Mouse (Mus musculus) midbrain, postnatal 0 days (tissue): ENCODE measurements around the gene Bola3. TPM values are rescaled to one million over a fixed set of nuclear protein-coding genes. Genes with fewer than 3 reads are reported as not detected.

Experiments
- ATAC-seq: fragments of 200-750 bp; cut with Nextera tagmentation; 2 replicates; pipeline ENCODE4 v1.8.0; 2017; ENCODE audit warnings: moderate number of reproducible peaks, mild to moderate bottlenecking, moderate TSS enrichment, moderate library complexity; ENCODE audit not compliant: low FRiP score
- DNase-seq: peaks from one replicate; pipeline ENCODE4 v3.0.0-alpha.2; 2015; ENCODE audit warnings: low spot score
- H3K27ac ChIP-seq: fragments of 300-500 bp; sonication (generic); 2 replicates; pipeline ENCODE4 v1.5.1; 2014; ENCODE audit warnings: low read depth, mild to moderate bottlenecking, low read length, mixed read lengths
- H3K27me3 ChIP-seq: fragments of 300-500 bp; sonication (generic); 2 replicates; pipeline ENCODE4 v1.6.1; 2014; ENCODE audit warnings: low read length, control low read depth, mixed read lengths; ENCODE audit not compliant: insufficient read depth
- H3K36me3 ChIP-seq: fragments of 300-500 bp; sonication (generic); 2 replicates; pipeline ENCODE4 v1.6.1; 2014; ENCODE audit warnings: low read length, control low read depth, mixed read lengths; ENCODE audit not compliant: insufficient read depth
- H3K4me1 ChIP-seq: fragments of 300-500 bp; sonication (generic); 2 replicates; pipeline ENCODE4 v1.6.1; 2014; ENCODE audit warnings: mild to moderate bottlenecking, control low read depth, antibody characterized with exemption, low read length, mixed read lengths; ENCODE audit not compliant: insufficient read depth
- H3K4me2 ChIP-seq: fragments of 300-500 bp; sonication (generic); 2 replicates; pipeline ENCODE4 v1.6.1; 2014; ENCODE audit warnings: low read depth, mild to moderate bottlenecking, low read length, mixed read lengths; ENCODE audit not compliant: poor library complexity, severe bottlenecking
- H3K4me3 ChIP-seq: fragments of 300-500 bp; sonication (generic); 2 replicates; pipeline ENCODE4 v1.5.1; 2014; ENCODE audit warnings: low read depth, mild to moderate bottlenecking, low read length, moderate library complexity
- H3K9ac ChIP-seq: fragments of 300-500 bp; sonication (generic); replicated peaks from 2 replicates; pipeline ENCODE4 v1.6.1; 2014; ENCODE audit warnings: mild to moderate bottlenecking, low read length, moderate library complexity, mixed read lengths; ENCODE audit not compliant: poor library complexity, severe bottlenecking
- H3K9me3 ChIP-seq: fragments of 300-500 bp; sonication (generic); 2 replicates; pipeline ENCODE4 v1.6.1; 2016; ENCODE audit warnings: low read length, control low read depth
- CTCF ChIP-seq: IDR thresholded peaks from 2 replicates; pipeline ENCODE4 v1.5.1; 2016; ENCODE audit warnings: antibody characterized with exemption, mild to moderate bottlenecking
- WGBS: fragments of 180-500 bp; shearing (Covaris S2); extraction: QIAGEN DNeasy Blood & Tissue Kit; methylation state at CpG from one replicate; pipeline ENCODE4 v1.1.7; 2014; 5-methylcytosine and 5-hydroxymethylcytosine counted together
- polyA plus RNA-seq: library from polyadenylated mRNA; unstranded; fragments of >200 nt; fragmentation: Nextera tagmentation; extraction: Ambion mirVana; gene quantifications from 2 replicates; pipeline ENCODE4 v1.2.1, GENCODE M21; 2015
- total RNA-seq: library from RNA; depleted of rRNA; stranded (reverse); fragments of >200 nt; gene quantifications from 2 replicates; pipeline ENCODE4 v1.2.3, GENCODE M21; 2014

The Bola3 gene
- total and polyA plus RNA-seq, 2 experiments from 2014 or later: 9.6 to 46.2 TPM

DNA sequence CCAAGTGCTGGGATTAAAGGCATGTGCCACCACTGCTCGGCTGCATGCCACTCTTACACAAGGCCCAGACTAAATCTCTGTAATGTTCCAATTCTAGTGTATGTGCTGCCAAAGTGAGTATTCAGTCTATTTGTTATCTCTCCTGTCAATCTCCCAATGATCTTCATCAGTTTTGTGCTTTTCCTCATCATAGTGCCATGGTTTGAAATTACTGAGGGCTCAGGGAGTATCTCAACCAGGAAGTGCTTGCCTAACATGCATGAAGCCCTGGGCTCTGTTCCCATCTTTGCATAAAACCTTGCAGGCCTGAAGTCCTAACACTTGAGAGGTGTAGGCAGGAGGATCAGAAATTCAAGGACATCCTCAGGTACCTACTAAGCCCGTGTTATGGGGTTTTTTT is 26.2 kb upstream of the Bola3 start:
- no peak for DNase-seq

DNA sequence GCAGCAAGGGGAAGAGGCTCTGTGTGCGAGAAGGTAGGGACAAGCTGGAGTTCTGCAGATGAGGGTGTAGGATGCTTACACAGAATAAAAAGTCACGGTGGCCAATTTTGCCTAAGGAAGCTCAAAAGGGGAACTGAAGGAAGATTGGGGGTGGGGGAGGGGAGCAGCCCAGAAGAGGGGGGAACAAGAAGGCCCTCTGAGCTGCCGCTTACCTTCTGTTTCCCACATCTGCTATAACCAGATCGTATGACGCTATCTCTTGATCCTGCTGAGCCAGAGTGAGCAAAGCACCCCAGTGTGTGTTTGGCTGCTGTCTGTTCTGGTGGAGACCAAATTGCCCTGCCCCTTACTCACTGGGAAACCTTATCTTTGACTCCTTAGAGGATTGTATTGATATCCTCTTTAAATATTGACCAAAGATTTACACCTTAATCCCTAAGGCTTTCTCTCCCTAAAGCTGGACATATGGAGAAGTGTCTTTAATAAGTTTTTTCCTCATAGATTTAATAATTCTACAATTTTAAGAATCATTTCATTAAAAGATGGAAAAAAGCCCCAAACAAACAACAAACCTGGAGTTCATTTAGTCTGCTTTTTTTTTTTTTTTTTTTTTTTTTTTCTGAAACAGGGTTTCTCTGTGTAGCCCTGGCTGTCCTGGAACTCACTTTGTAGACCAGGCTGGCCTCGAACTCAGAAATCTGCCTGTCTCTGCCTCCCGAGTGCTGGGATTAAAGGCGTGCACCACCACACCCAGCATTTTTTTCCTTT is 25.1 kb upstream of the Bola3 start:
- H3K36me3 ChIP-seq: no peaks in the 10 kb centered on the region
- WGBS: 75% methylated on average over 8 of the region's 8 CpGs
- no peak for ATAC-seq
- H3K27ac ChIP-seq: no peak overlapping the region
- no peak for TF ChIP-seq CTCF
- H3K4me2 ChIP-seq: no peak overlapping the region
- H3K9ac ChIP-seq: no peak overlapping the region
- H3K4me1 ChIP-seq: peaks cover 4% of the 10 kb centered on the region; the same call in 1 of the 2 replicates
- H3K9me3 ChIP-seq: no peaks in the 10 kb centered on the region
- DNase-seq: no peak
- no peak overlapping the region for H3K4me3 ChIP-seq
- no peaks in the 10 kb centered on the region for H3K27me3 ChIP-seq

More for the DNA sequence above, 26.2 kb upstream of the Bola3 start:
- ATAC-seq: no peak
- no peak overlapping the region for H3K9ac ChIP-seq
- no peaks in the 10 kb centered on the region for H3K9me3 ChIP-seq
- H3K27ac ChIP-seq: no peak overlapping the region
- H3K27me3 ChIP-seq: no peaks in the 10 kb centered on the region
- no peak for TF ChIP-seq CTCF
- WGBS: 52% methylated on average over 2 of the region's 2 CpGs
- H3K4me1 ChIP-seq: peaks cover 4% of the 10 kb centered on the region; the same call in 1 of the 2 replicates
- no peaks in the 10 kb centered on the region for H3K36me3 ChIP-seq
- no peak overlapping the region for H3K4me3 ChIP-seq
- H3K4me2 ChIP-seq: no peak overlapping the region

DNA sequence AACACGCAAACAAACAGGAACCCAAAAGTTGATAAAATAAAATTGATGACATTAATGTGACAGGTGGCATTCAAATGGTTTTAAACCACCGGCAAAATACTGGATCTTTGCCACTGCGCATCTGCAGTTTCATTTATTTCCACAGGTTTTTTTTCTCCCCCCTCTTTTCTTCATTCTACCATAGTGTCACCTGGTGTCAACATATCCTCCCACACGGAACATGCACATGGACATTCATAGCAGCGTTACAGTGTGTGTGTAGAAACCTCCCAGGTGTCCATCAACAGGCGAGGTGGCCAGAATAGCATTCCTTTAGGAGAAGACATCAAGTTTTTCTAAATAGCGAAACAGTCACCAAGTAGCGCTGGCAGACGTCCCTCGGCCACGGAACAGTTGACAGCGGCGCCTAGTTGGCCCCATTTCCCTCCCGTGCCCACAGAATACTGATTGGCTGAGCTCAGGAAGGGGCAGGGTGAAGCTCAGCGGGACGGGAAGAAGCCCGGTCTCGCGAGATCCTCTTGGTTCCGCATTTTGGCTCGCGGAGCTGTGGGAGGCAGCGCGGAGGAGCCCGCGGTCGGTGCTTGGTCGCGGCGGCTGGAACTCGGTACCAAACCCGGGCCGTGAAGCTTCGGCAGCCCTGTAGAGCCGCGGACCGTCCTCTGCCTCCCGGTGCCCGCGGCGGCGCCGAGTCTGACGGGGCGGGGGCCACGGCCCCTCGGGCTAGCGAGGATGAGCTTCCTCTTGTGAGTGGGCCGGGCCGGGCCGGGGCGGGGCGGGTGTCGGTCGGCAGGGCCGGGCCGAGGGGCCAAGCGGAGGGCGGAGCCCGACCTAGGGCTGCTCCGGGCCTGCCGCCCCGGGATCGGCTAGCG is 23.2 kb upstream of the Bola3 start, which contains the start of the genes Mthfd2 and Mob1a:
TSS of gene Mthfd2 (minus strand) at position 384 of the 869 bp plus-strand sequence.
TSS of gene Mob1a (plus strand) at position 492 of the 869 bp plus-strand sequence.
- 2% methylated on average over 61 of the region's 65 CpGs for WGBS
- peak; percentile 97 for ATAC-seq

DNA sequence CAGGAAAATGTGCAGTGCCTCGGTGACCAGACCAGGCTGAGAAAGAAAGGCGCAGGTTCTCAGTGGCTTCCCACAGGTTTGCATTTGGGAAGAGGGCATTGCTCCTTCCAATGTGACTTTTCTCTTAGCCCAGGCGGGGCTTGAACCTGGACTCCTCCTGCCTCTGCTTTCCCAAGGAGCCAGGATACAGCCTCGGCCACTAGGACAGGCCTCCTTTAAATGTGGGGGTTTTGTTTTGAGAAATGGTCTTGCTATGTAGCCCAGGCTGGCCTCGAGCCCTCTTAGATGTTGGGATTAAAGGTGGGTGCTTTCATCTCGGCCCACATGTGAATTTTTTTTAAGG is 22.6 kb upstream of the Bola3 start:
- TF ChIP-seq CTCF: no peak
- Histone ChIP-seq H3K36me3 (peaks cover 9% of the 10 kb centered on the region; the same call in 1 of the 2 replicates), H3K4me1 (peaks cover 4% of the 10 kb centered on the region; the same call in 1 of the 2 replicates), H3K27me3 (no peaks in the 10 kb centered on the region), H3K4me3 (peak overlapping the region; percentile 89), H3K9me3 (no peaks in the 10 kb centered on the region), H3K4me2 (peak overlapping the region; percentile 60), H3K27ac (peak overlapping the region; percentile 82), H3K9ac (peak overlapping the region; percentile 94)
- DNase-seq (no peak), ATAC-seq (peak; percentile 64; the same call in 1 of the 2 replicates)
- 7% methylated on average over 6 of the region's 6 CpGs for WGBS

More for the DNA sequence above, 23.2 kb upstream of the Bola3 start, which contains the start of the genes Mthfd2 and Mob1a:
- DNase-seq: peak; percentile 96
- H3K4me3 ChIP-seq: peak within 1 kb of the TSS; percentile 89
- peak within 1 kb of the TSS; percentile 82 for H3K27ac ChIP-seq
- H3K27me3 ChIP-seq: no peaks in the 10 kb centered on the region
- H3K4me1 ChIP-seq: peaks cover 4% of the 10 kb centered on the region; the same call in 1 of the 2 replicates
- H3K9me3 ChIP-seq: no peaks in the 10 kb centered on the region
- peaks cover 5% of the 10 kb centered on the region; the same call in 1 of the 2 replicates for H3K36me3 ChIP-seq
- peak within 1 kb of the TSS; percentile 94 for H3K9ac ChIP-seq
- H3K4me2 ChIP-seq: peak within 1 kb of the TSS; percentile 60
- TF ChIP-seq CTCF: peak; percentile 23; the same call in 1 of the 2 replicates

DNA sequence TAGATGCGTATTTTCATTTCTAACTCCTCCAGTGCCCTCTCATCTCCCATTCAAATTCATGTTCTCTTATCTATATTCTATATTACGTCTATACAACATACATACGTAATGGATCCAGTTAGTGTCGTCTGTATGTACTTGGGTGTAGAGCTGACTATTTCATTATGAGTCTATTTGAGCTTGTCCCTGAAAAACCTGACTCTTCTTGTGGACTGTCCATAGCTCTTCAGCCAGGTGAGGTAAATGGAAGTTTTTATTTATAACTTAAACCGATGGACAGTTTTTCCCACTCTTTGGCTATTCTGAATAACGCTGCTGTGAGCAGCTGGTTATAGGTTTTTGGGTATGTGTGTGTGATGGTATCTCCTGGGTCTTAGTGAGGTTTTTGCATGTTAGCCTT is 22.2 kb upstream of the Bola3 start:
- peak overlapping the region; percentile 60 for H3K4me2 ChIP-seq
- peaks cover 10% of the 10 kb centered on the region; the same call in 1 of the 2 replicates for H3K36me3 ChIP-seq
- DNase-seq (no peak), ATAC-seq (no peak)
- no peaks in the 10 kb centered on the region for H3K27me3 ChIP-seq
- peak overlapping the region; percentile 89 for H3K4me3 ChIP-seq
- peaks cover 4% of the 10 kb centered on the region; the same call in 1 of the 2 replicates for H3K4me1 ChIP-seq
- 58% methylated on average over 6 of the region's 6 CpGs for WGBS
- no peaks in the 10 kb centered on the region for H3K9me3 ChIP-seq
- TF ChIP-seq CTCF: no peak
- peak overlapping the region; percentile 94 for H3K9ac ChIP-seq
- H3K27ac ChIP-seq: no peak overlapping the region; the same call in 1 of the 2 replicates
